Mouse (Mus musculus) liver, adult 2 months (tissue): Measurements from ENCODE around the gene Triobp.

ENCODE experiments used
- CTCF ChIP-seq: fragments of 200-500 bp; IDR thresholded peaks from 2 replicates; pipeline ENCODE4 v1.5.1; 2011; ENCODE audit warnings: low read depth, low read length, control low read depth
- POLR2A ChIP-seq: fragments of 200-500 bp; IDR thresholded peaks from 2 replicates; pipeline ENCODE4 v1.6.1; 2011; ENCODE audit warnings: low read length, control low read depth; ENCODE audit not compliant: insufficient read depth; ENCODE audit errors: extremely low read depth

DNA sequence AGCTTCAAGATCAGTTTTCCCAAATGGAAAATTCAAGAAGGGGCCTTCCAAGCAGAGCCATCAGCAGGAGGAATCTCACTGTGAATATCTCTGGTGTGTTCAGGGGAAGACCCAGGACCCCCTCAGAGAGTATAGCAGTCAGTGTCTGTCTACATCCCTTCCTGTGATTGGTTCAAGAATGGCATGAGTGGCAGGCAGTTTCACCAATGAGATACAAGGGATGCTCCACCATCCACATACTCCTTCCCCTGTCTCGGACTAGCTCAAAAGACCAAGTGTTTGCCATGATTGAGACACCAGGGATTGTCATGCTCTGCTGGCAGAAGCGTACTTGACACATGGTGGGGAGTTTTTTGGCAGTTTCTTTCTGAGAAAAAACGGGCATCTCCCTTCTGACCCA is 59.1 kb downstream of the Triobp start:
- no peak for TF ChIP-seq POLR2A
- no peak for TF ChIP-seq CTCF
